Mouse (Mus musculus) lung, postnatal 0 days (tissue): Measurements from ENCODE around the gene Ifna16.

ENCODE experiments used
- CTCF ChIP-seq: IDR thresholded peaks from 2 replicates; pipeline ENCODE4 v1.5.1; 2016; ENCODE audit warnings: antibody characterized with exemption, mild to moderate bottlenecking
- EP300 ChIP-seq: IDR thresholded peaks from 2 replicates; pipeline ENCODE4 v1.6.1; 2016; ENCODE audit warnings: antibody characterized with exemption, mild to moderate bottlenecking, control low read depth

- no peak for TF ChIP-seq CTCF
- no peak for TF ChIP-seq EP300
Measured at GRCm38 (mm10) chr4:88691259-88691658, 14.5 kb upstream of the Ifna16 start, which contains the start of gene Ifnab.
